8 mouse cellular contexts compared by ENCODE assay signal in the genomic region with DNA sequence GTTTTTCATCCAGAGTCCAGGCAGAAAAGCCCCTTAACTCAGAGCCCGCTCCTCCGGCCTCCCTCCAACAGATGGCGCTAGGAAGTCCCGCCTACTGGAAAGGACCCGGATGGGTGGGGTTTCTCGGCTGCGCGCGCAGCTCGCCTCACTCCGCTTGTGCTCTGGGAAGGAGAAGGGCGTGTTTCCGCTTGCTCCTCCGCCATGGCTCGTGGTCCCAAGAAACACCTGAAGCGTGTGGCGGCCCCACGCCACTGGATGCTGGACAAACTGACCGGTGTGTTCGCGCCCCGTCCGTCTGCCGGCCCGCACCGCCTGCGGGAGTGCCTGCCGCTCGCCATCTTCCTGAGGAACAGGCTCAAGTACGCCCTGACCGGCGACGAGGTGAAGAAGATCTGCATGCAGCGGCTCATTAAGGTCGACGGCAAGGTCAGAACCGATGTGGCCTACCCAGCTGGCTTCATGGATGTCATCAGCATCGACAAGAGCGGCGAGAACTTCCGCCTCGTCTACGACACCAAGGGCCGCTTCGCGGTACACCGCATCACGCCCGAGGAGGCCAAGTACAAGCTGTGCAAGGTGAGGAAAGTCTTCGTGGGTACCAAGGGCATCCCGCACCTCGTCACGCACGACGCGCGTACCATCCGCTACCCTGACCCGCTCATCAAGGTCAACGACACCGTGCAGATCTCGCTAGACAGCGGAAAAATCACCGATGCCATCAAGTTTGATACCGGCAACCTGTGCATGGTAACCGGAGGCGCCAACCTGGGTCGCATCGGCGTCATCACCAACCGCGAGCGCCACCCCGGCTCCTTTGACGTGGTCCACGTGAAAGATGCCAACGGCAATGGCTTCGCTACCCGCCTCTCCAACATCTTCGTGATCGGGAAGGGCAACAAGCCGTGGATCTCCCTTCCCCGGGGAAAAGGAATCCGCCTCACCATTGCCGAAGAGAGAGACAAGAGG.
DNase-seq lines count a peak whose midpoint lies in the region; ATAC-seq and TF ChIP-seq lines count a peak whose summit lies in the region.

No protein-coding gene starts in this region.

- H3K9ac ChIP-seq in intestine, embryonic 14.5 days (ENCODE audit: low read length), result peak overlapping the region; percentile 54
- H3K9ac ChIP-seq in limb, embryonic 14.5 days (ENCODE audit: low read depth, low read length, severe bottlenecking), result peak overlapping the region; percentile 64
- peak overlapping the region; percentile 47; the same call in 1 of the 2 replicates for H3K9ac ChIP-seq in midbrain, embryonic 14.5 days (replicated peaks; ENCODE audit: low read length)
- peak overlapping the region; percentile 54; the same call in 1 of the 2 replicates for H3K9ac ChIP-seq in stomach, postnatal 0 days (ENCODE audit: low read length)

- peak; percentile 57 for DNase-seq in layer of hippocampus, adult 11-12 months (ENCODE audit: low spot score)
- no peak for DNase-seq in layer of hippocampus, adult 9-10 months (ENCODE audit: low spot score)
- peak; percentile 28 to 54 for DNase-seq in cerebellum, postnatal 36 days
- peak; percentile 54 to 73 for DNase-seq in gastrocnemius, postnatal 4 days (ENCODE audit: low spot score in 2 of 2)
- peak; percentile 90 for DNase-seq in intestine, embryonic 14.5 days (ENCODE audit: low spot score)
- DNase-seq in limb, embryonic 14.5 days (ENCODE audit: low spot score), result peak; percentile 76
- DNase-seq in midbrain, embryonic 14.5 days, result peak; percentile 89
- DNase-seq in stomach, postnatal 0 days (ENCODE audit: low spot score), result peak; percentile 85

- peak; percentile 73 for TF ChIP-seq CTCF in stomach, postnatal 0 days (IDR thresholded peaks at IDR 0.05; ENCODE audit: low read depth)

- H3K27me3 ChIP-seq in intestine, embryonic 14.5 days (replicated peaks; ENCODE audit: control insufficient read depth, insufficient read depth, low read length), result no peaks in the 10 kb centered on the region
- H3K27me3 ChIP-seq in limb, embryonic 14.5 days (ENCODE audit: control insufficient read depth, insufficient read depth, low read length), result no peaks in the 10 kb centered on the region
- no peaks in the 10 kb centered on the region for H3K27me3 ChIP-seq in midbrain, embryonic 14.5 days (ENCODE audit: control insufficient read depth, insufficient read depth, low read length)
- no peaks in the 10 kb centered on the region for H3K27me3 ChIP-seq in stomach, postnatal 0 days (ENCODE audit: control insufficient read depth, insufficient read depth, low read length)

- TF ChIP-seq EP300 in stomach, postnatal 0 days (optimal IDR thresholded peaks at IDR 0.05), result no peak

- H3K27ac ChIP-seq in intestine, embryonic 14.5 days (ENCODE audit: low read depth), result no peak overlapping the region
- H3K27ac ChIP-seq in limb, embryonic 14.5 days (replicated peaks; ENCODE audit: low read depth, low read length), result no peak overlapping the region
- H3K27ac ChIP-seq in midbrain, embryonic 14.5 days (replicated peaks; ENCODE audit: low read depth, low read length), result no peak overlapping the region
- no peak overlapping the region for H3K27ac ChIP-seq in stomach, postnatal 0 days (replicated peaks)

- H3K4me1 ChIP-seq in intestine, embryonic 14.5 days (replicated peaks; ENCODE audit: control insufficient read depth, insufficient read depth, low read length), result no peaks in the 10 kb centered on the region
- no peaks in the 10 kb centered on the region; the same call in 1 of the 2 replicates for H3K4me1 ChIP-seq in limb, embryonic 14.5 days (ENCODE audit: control insufficient read depth, insufficient read depth, low read length)
- no peaks in the 10 kb centered on the region for H3K4me1 ChIP-seq in midbrain, embryonic 14.5 days (ENCODE audit: control insufficient read depth, insufficient read depth, low read length)
- no peaks in the 10 kb centered on the region for H3K4me1 ChIP-seq in stomach, postnatal 0 days (replicated peaks; ENCODE audit: control insufficient read depth, insufficient read depth)

- 36% methylated on average over 85 of the region's 85 CpGs for WGBS in intestine, embryonic 14.5 days
- 36% methylated on average over 85 of the region's 85 CpGs for WGBS in limb, embryonic 14.5 days
- 32% methylated on average over 85 of the region's 85 CpGs for WGBS in midbrain, embryonic 14.5 days
- 42% methylated on average over 85 of the region's 85 CpGs for WGBS in stomach, postnatal 0 days

- no peak for TF ChIP-seq POLR2A in limb, embryonic 14.5 days (IDR thresholded peaks at IDR 0.05; ENCODE audit: borderline replicate concordance, extremely low read depth, insufficient read depth, insufficient read length)

- peak overlapping the region; percentile 42 for H3K4me3 ChIP-seq in intestine, embryonic 14.5 days (ENCODE audit: low read depth, low read length)
- H3K4me3 ChIP-seq in limb, embryonic 14.5 days (replicated peaks; ENCODE audit: low read length), result peak overlapping the region; percentile 49
- H3K4me3 ChIP-seq in midbrain, embryonic 14.5 days (replicated peaks; ENCODE audit: low read depth, low read length), result peak overlapping the region; percentile 41
- H3K4me3 ChIP-seq in stomach, postnatal 0 days (ENCODE audit: low read depth, low read length), result peak overlapping the region; percentile 36

- peak overlapping the region; percentile 50 for H3K4me2 ChIP-seq in intestine, embryonic 14.5 days (ENCODE audit: low read length)
- peak overlapping the region; percentile 58 for H3K4me2 ChIP-seq in limb, embryonic 14.5 days (replicated peaks; ENCODE audit: low read depth, low read length, severe bottlenecking)
- H3K4me2 ChIP-seq in midbrain, embryonic 14.5 days (ENCODE audit: low read length), result peak overlapping the region; percentile 54
- H3K4me2 ChIP-seq in stomach, postnatal 0 days (replicated peaks; ENCODE audit: low read depth), result peak overlapping the region; percentile 55

- no peaks in the 10 kb centered on the region for H3K36me3 ChIP-seq in intestine, embryonic 14.5 days (ENCODE audit: control insufficient read depth, insufficient read depth, low read length)
- H3K36me3 ChIP-seq in limb, embryonic 14.5 days (ENCODE audit: control insufficient read depth, insufficient read depth, low read length), result peaks cover 5% of the 10 kb centered on the region; the same call in 1 of the 2 replicates
- no peaks in the 10 kb centered on the region; the same call in 1 of the 2 replicates for H3K36me3 ChIP-seq in midbrain, embryonic 14.5 days (ENCODE audit: control insufficient read depth, insufficient read depth, low read length)
- no peaks in the 10 kb centered on the region for H3K36me3 ChIP-seq in stomach, postnatal 0 days (ENCODE audit: control insufficient read depth, insufficient read depth, low read length)

- 0 out of 2 replicates have a peak, but pooled peaks cover 4% of the 10 kb centered on the region for H3K9me3 ChIP-seq in intestine, embryonic 14.5 days (ENCODE audit: control insufficient read depth, low read length)
- H3K9me3 ChIP-seq in limb, embryonic 14.5 days (ENCODE audit: control insufficient read depth, low read length), result peaks cover 15% of the 10 kb centered on the region; the same call in 1 of the 2 replicates
- H3K9me3 ChIP-seq in midbrain, embryonic 14.5 days (ENCODE audit: control insufficient read depth, low read length), result peaks cover 12% of the 10 kb centered on the region; the same call in 1 of the 2 replicates
- no peaks in the 10 kb centered on the region for H3K9me3 ChIP-seq in stomach, postnatal 0 days (ENCODE audit: control insufficient read depth, low read length)

- ATAC-seq in intestine, embryonic 14.5 days (replicated peaks; ENCODE audit: low FRiP score, low TSS enrichment, low read depth), result peak; percentile 84
- peak; percentile 70; the same call in 1 of the 2 replicates for ATAC-seq in limb, embryonic 14.5 days (ENCODE audit: low FRiP score, low read depth)
- ATAC-seq in midbrain, embryonic 14.5 days (ENCODE audit: low FRiP score, low TSS enrichment), result peak; percentile 84
- ATAC-seq in stomach, postnatal 0 days (ENCODE audit: low FRiP score, low TSS enrichment), result peak; percentile 87
